In the genomic region with DNA sequence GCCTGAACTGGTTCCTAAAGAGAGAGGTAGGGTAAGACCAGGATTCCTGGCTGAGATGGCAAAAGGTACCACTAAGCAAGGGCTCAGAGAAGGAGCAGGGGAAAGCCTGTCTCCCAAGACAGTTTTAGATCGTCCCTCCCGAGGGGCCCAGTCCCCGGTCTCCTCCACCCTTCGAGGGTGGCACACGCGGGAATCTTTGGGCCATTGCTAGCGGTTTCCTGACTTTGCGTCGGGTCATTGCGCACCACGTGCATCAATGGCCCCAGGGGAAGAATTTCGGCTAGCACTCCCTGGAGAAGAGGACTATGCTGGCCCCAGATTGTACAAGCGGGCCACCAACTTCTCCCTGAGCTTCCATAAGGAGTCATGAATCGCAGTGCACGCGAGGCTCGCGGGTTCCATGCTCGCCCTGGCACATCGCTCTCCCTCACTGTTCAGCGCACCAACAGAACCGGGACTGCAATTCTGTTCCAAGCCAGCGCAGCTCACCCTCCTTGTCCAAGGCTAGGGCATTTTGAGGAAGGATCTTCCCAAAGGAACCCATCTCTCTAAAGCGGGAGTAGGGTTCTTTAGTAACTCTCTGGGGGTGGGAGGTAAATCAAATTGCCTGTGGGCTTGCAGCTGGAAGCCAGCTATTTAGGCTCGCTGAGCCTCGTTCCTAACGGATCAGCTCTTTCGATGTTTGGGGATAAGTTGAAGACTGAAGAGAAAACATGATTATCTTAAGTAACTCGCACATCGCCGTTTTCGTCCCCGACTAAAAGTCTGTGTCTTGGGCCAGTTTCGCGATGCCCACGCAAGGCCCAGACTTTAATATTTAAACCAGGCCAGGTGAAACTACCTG, we compare ENCODE assay signal across 9 mouse cellular contexts.
DNase-seq lines count a peak whose midpoint lies in the region; ATAC-seq and TF ChIP-seq lines count a peak whose summit lies in the region.
"Had no signal": no experiment of that assay in that cellular context is flagged by ENCODE, and none has a peak within 500 bp of the region (broad histone marks: within the 10 kb centered on the region; RNA-seq: fewer than 3 reads in every experiment).

No protein-coding gene starts in this region.

- no peaks in the 10 kb centered on the region for H3K36me3 ChIP-seq in kidney, embryonic 16.5 days (ENCODE audit: insufficient read depth, low read length)

- peak overlapping the region; percentile 56 for H3K9ac ChIP-seq in kidney, embryonic 16.5 days (replicated peaks; ENCODE audit: low read length)

- H3K27me3 ChIP-seq in cerebellum, adult 2 months (ENCODE audit: control insufficient read depth, insufficient read depth, low read length): no peaks in the 10 kb centered on the region
- H3K27me3 ChIP-seq in kidney, embryonic 16.5 days (ENCODE audit: insufficient read depth, low read length): peaks cover 41% of the 10 kb centered on the region
- H3K27me3 ChIP-seq: Patski had no signal

- 11% methylated on average over 36 of the region's 36 CpGs for WGBS in cerebellum, adult 2 months
- 9% methylated on average over 36 of the region's 36 CpGs for WGBS in kidney, embryonic 16.5 days

- no peak for ATAC-seq in kidney, embryonic 16.5 days (ENCODE audit: low FRiP score, low TSS enrichment)
- no peak for ATAC-seq in megakaryocyte progenitor cell, adult 5-6 weeks (replicated peaks; ENCODE audit: poor library complexity)
- ATAC-seq: Patski had no signal

- H3K27ac ChIP-seq in cerebellum, adult 2 months (ENCODE audit: insufficient read depth, low read length): peak overlapping the region; percentile 98
- no peak overlapping the region for H3K27ac ChIP-seq in kidney, embryonic 16.5 days (ENCODE audit: low read length)

- peaks cover 29% of the 10 kb centered on the region for H3K4me1 ChIP-seq in cerebellum, adult 2 months (ENCODE audit: control insufficient read depth, insufficient read depth, low read length)
- peaks cover 31% of the 10 kb centered on the region for H3K4me1 ChIP-seq in kidney, embryonic 16.5 days (ENCODE audit: insufficient read depth, low read length)

- H3K9me3 ChIP-seq in kidney, embryonic 16.5 days (ENCODE audit: low read length): no peaks in the 10 kb centered on the region

- peak overlapping the region; percentile 57 for H3K4me3 ChIP-seq in cerebellum, adult 2 months (replicated peaks; ENCODE audit: insufficient read depth, low read depth, low read length)
- H3K4me3 ChIP-seq in kidney, embryonic 16.5 days (ENCODE audit: low read length): peak overlapping the region; percentile 38

- peak; percentile 14; the same call in 1 of the 2 replicates for TF ChIP-seq POLR2A in cerebellum, adult 2 months (IDR thresholded peaks at IDR 0.05; ENCODE audit: borderline replicate concordance, insufficient read depth, low read length)

- peak overlapping the region; percentile 52 for H3K4me2 ChIP-seq in kidney, embryonic 16.5 days (replicated peaks; ENCODE audit: low read depth, low read length)

- no peak for TF ChIP-seq CTCF in cerebellum, adult 2 months (IDR thresholded peaks at IDR 0.05; ENCODE audit: borderline replicate concordance, insufficient read depth, low read depth, low read length)

- DNase-seq in layer of hippocampus, adult 11-12 months (ENCODE audit: low spot score): peak; percentile 27
- no peak for DNase-seq in layer of hippocampus, adult 9-11 months
- DNase-seq in cerebellum, adult 2 months: peak in 1 of 2 experiments; percentile 79
- DNase-seq in gastrocnemius, postnatal 25 days: peak; percentile 35
- peak; percentile 56 for DNase-seq in neural tube, embryonic 10.5 days (ENCODE audit: extremely low spot score, low spot score)
- no peak for DNase-seq in spleen, adult 12 weeks (ENCODE audit: low spot score)

Comparison
In these comparisons a context has a peak if more than half of its experiments do, and no peak if none do; other contexts are left out.
1. DNase-seq: peak in layer of hippocampus, adult 11-12 months (single experiment), gastrocnemius, postnatal 25 days (single experiment) and neural tube, embryonic 10.5 days (single experiment); none in layer of hippocampus, adult 9-11 months (single experiment) and spleen, adult 12 weeks (single experiment).